Mouse (Mus musculus) heart, embryonic 16.5 days (tissue): Measurements from ENCODE around the gene Kcnk10. TPM values are rescaled to one million over a fixed set of nuclear protein-coding genes. Genes with fewer than 3 reads are reported as not detected.

Experiments used
- ATAC-seq: fragments of 200-750 bp; cut with Nextera tagmentation; replicated peaks from 2 replicates; pipeline ENCODE4 v1.8.0; 2017; ENCODE audit warnings: moderate number of reproducible peaks; ENCODE audit not compliant: insufficient read depth, low FRiP score; ENCODE audit errors: extremely low read depth
- H3K27ac ChIP-seq: fragments of 300-500 bp; sonication (generic); 2 replicates; pipeline ENCODE4 v1.5.1; 2014; ENCODE audit warnings: mild to moderate bottlenecking, low read length, control low read depth, moderate library complexity
- H3K27me3 ChIP-seq: fragments of 300-500 bp; sonication (generic); 2 replicates; pipeline ENCODE4 v1.6.1; 2014; ENCODE audit warnings: low read length, mixed read lengths; ENCODE audit not compliant: control insufficient read depth, insufficient read depth
- H3K36me3 ChIP-seq: fragments of 300-500 bp; sonication (generic); 2 replicates; pipeline ENCODE4 v1.6.1; 2014; ENCODE audit not compliant: control insufficient read depth, insufficient read depth
- H3K4me1 ChIP-seq: fragments of 300-500 bp; sonication (generic); 2 replicates; pipeline ENCODE4 v1.6.1; 2014; ENCODE audit warnings: low read length, mixed read lengths; ENCODE audit not compliant: control insufficient read depth, insufficient read depth
- H3K4me2 ChIP-seq: fragments of 300-500 bp; sonication (generic); 2 replicates; pipeline ENCODE4 v1.6.1; 2014; ENCODE audit warnings: low read depth, mild to moderate bottlenecking, control low read depth, low read length
- H3K4me3 ChIP-seq: fragments of 300-500 bp; sonication (generic); 2 replicates; pipeline ENCODE4 v1.5.1; 2014; ENCODE audit warnings: mild to moderate bottlenecking, control low read depth, low read length
- H3K9ac ChIP-seq: fragments of 300-500 bp; sonication (generic); 2 replicates; pipeline ENCODE4 v1.6.1; 2014; ENCODE audit warnings: low read length, control low read depth
- H3K9me3 ChIP-seq: fragments of 300-500 bp; sonication (generic); replicated peaks from 2 replicates; pipeline ENCODE4 v1.6.1; 2016; ENCODE audit warnings: low read length; ENCODE audit not compliant: control insufficient read depth
- WGBS: fragments of 180-500 bp; shearing (Covaris S2); extraction: QIAGEN DNeasy Blood & Tissue Kit; methylation state at CpG from one replicate; pipeline ENCODE4 v1.1.7; 2014; 5-methylcytosine and 5-hydroxymethylcytosine counted together
- polyA plus RNA-seq: library from polyadenylated mRNA; unstranded; fragments of >200 nt; fragmentation: Nextera tagmentation; extraction: Ambion mirVana; gene quantifications from 2 replicates; pipeline ENCODE4 v1.2.1, GENCODE M21; 2015

Kcnk10 gene
- polyA plus RNA-seq, 1 experiment from 2014 or later = 0.03 TPM

GRCm38 (mm10) chr12:98606595-98607290, 28.6 kb upstream of the Kcnk10 start:
- H3K9ac ChIP-seq = no peak overlapping the region
- peaks cover under 1% of the 10 kb centered on the region; the same call in 1 of the 2 replicates for H3K4me1 ChIP-seq
- no peaks in the 10 kb centered on the region for H3K9me3 ChIP-seq
- H3K27ac ChIP-seq = no peak overlapping the region
- WGBS = 68% methylated on average over 5 of the region's 5 CpGs
- no peak overlapping the region for H3K4me2 ChIP-seq
- H3K4me3 ChIP-seq = no peak overlapping the region
- H3K27me3 ChIP-seq = no peaks in the 10 kb centered on the region
- no peaks in the 10 kb centered on the region for H3K36me3 ChIP-seq
- no peak for ATAC-seq

- no peak for ATAC-seq
- Histone ChIP-seq H3K9me3 (no peaks in the 10 kb centered on the region), H3K9ac (no peak overlapping the region), H3K27ac (no peak overlapping the region), H3K4me1 (peaks cover 4% of the 10 kb centered on the region), H3K4me2 (no peak overlapping the region), H3K4me3 (no peak overlapping the region), H3K36me3 (no peaks in the 10 kb centered on the region), H3K27me3 (no peaks in the 10 kb centered on the region)
- WGBS = 86% methylated on average over 1 of the region's 1 CpGs
Measured at GRCm38 (mm10) chr12:98605264-98605663, 27.2 kb upstream of the Kcnk10 start.

- peak; percentile 83 for ATAC-seq
- H3K9me3 ChIP-seq = peaks cover 9% of the 10 kb centered on the region
- no peak overlapping the region for H3K9ac ChIP-seq
- no peaks in the 10 kb centered on the region for H3K27me3 ChIP-seq
- WGBS = 5% methylated on average over 6 of the region's 6 CpGs
- H3K36me3 ChIP-seq = no peaks in the 10 kb centered on the region
- peaks cover 4% of the 10 kb centered on the region for H3K4me1 ChIP-seq
- H3K4me2 ChIP-seq = peak overlapping the region; percentile 36; the same call in 1 of the 2 replicates
- no peak overlapping the region for H3K4me3 ChIP-seq
- H3K27ac ChIP-seq = no peak overlapping the region
Measured at GRCm38 (mm10) chr12:98602114-98602513, 24.0 kb upstream of the Kcnk10 start.

- peaks cover 4% of the 10 kb centered on the region for H3K4me1 ChIP-seq
- no peak overlapping the region for H3K9ac ChIP-seq
- no peak for ATAC-seq
- H3K4me3 ChIP-seq = no peak overlapping the region
- 87% methylated on average over 5 of the region's 5 CpGs for WGBS
- no peak overlapping the region for H3K27ac ChIP-seq
- no peaks in the 10 kb centered on the region for H3K27me3 ChIP-seq
- H3K9me3 ChIP-seq = peaks cover 11% of the 10 kb centered on the region
- no peak overlapping the region for H3K4me2 ChIP-seq
- no peaks in the 10 kb centered on the region for H3K36me3 ChIP-seq
Measured at GRCm38 (mm10) chr12:98600861-98601260, 22.8 kb upstream of the Kcnk10 start.

GRCm38 (mm10) chr12:98591016-98591415, 12.9 kb upstream of the Kcnk10 start:
- peaks cover 8% of the 10 kb centered on the region for H3K9me3 ChIP-seq
- no peak for ATAC-seq
- H3K36me3 ChIP-seq = no peaks in the 10 kb centered on the region
- H3K27me3 ChIP-seq = no peaks in the 10 kb centered on the region
- H3K9ac ChIP-seq = no peak overlapping the region
- no peak overlapping the region for H3K27ac ChIP-seq
- WGBS = 80% methylated on average over 2 of the region's 2 CpGs
- no peak overlapping the region for H3K4me2 ChIP-seq
- no peak overlapping the region for H3K4me3 ChIP-seq
- H3K4me1 ChIP-seq = no peaks in the 10 kb centered on the region

- Histone ChIP-seq H3K4me2 (no peak overlapping the region), H3K27ac (no peak overlapping the region), H3K27me3 (no peaks in the 10 kb centered on the region), H3K9me3 (peaks cover 8% of the 10 kb centered on the region), H3K9ac (no peak overlapping the region), H3K4me1 (no peaks in the 10 kb centered on the region), H3K4me3 (no peak overlapping the region), H3K36me3 (no peaks in the 10 kb centered on the region)
- 52% methylated on average over 6 of the region's 6 CpGs for WGBS
- no peak for ATAC-seq
Measured at GRCm38 (mm10) chr12:98588573-98588972, 10.5 kb upstream of the Kcnk10 start.

- Histone ChIP-seq H3K4me2 (no peak overlapping the region), H3K27me3 (no peaks in the 10 kb centered on the region), H3K27ac (no peak overlapping the region), H3K4me3 (no peak overlapping the region), H3K36me3 (no peaks in the 10 kb centered on the region), H3K9me3 (no peaks in the 10 kb centered on the region), H3K4me1 (no peaks in the 10 kb centered on the region), H3K9ac (no peak overlapping the region)
- ATAC-seq = no peak
- WGBS = 32% methylated on average over 3 of the region's 3 CpGs
Measured at GRCm38 (mm10) chr12:98585302-98585701, 7.2 kb upstream of the Kcnk10 start.

- Histone ChIP-seq H3K27ac (no peak overlapping the region), H3K9me3 (no peaks in the 10 kb centered on the region), H3K9ac (no peak overlapping the region), H3K27me3 (peaks cover 46% of the 10 kb centered on the region), H3K4me2 (no peak overlapping the region), H3K4me1 (peaks cover 4% of the 10 kb centered on the region; the same call in 1 of the 2 replicates), H3K36me3 (no peaks in the 10 kb centered on the region), H3K4me3 (no peak overlapping the region)
- ATAC-seq = no peak
- 64% methylated on average over 8 of the region's 8 CpGs for WGBS
Measured at GRCm38 (mm10) chr12:98575942-98576550, 2.1 kb downstream of the Kcnk10 start.

GRCm38 (mm10) chr12:98575195-98575887, 2.8 kb downstream of the Kcnk10 start:
- H3K4me1 ChIP-seq = peaks cover 4% of the 10 kb centered on the region; the same call in 1 of the 2 replicates
- peaks cover 48% of the 10 kb centered on the region for H3K27me3 ChIP-seq
- H3K9ac ChIP-seq = peak overlapping the region; percentile 40; the same call in 1 of the 2 replicates
- peak overlapping the region; percentile 49 for H3K4me3 ChIP-seq
- peak overlapping the region; percentile 68 for H3K4me2 ChIP-seq
- no peak for ATAC-seq
- no peaks in the 10 kb centered on the region for H3K9me3 ChIP-seq
- H3K27ac ChIP-seq = no peak overlapping the region
- H3K36me3 ChIP-seq = no peaks in the 10 kb centered on the region
- 14% methylated on average over 17 of the region's 17 CpGs for WGBS
